Mouse (Mus musculus): ENCODE measurements around the gene Cyp19a1. TPM values are rescaled to one million over a fixed set of nuclear protein-coding genes. Genes with fewer than 3 reads are reported as not detected.

Gene Cyp19a1
- total RNA-seq, 2 experiments from 2014 or later = not detected

DNA sequence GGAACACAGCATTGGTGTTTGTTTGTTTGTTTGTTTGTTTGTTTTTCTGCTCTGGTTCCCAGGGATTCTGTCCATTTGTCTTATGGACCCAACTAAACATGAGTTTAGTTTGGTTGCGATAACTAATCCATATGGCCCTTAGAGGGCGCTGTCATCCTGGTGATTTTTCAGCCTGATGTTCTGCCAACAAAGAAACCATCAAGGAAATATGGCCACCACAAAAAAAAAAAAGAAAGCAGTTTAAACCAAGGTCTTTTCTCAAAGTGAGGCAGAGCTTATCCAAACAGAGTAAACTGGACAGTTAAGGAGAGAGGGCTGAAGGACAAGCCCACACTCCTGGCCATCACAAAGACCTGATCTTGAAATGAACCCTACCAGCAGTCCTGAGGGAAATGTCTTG is 86.6 kb downstream of the Cyp19a1 start:
- ATAC-seq (replicated peaks; ENCODE audit: poor library complexity, severe bottlenecking) = no peak

- ATAC-seq (replicated peaks; ENCODE audit: poor library complexity, severe bottlenecking) = no peak
These were observed 87.7 kb downstream of the Cyp19a1 start for GRCm38 (mm10) chr9:54180216-54180615.

GRCm38 (mm10) chr9:54169489-54169888 is 98.4 kb downstream of the Cyp19a1 start:
- ATAC-seq (replicated peaks; ENCODE audit: poor library complexity, severe bottlenecking) = peak; percentile 50

- peak; percentile 82 for ATAC-seq (replicated peaks; ENCODE audit: poor library complexity, severe bottlenecking)
These were observed 99.5 kb downstream of the Cyp19a1 start for GRCm38 (mm10) chr9:54168425-54168824.

GRCm38 (mm10) chr9:54163117-54163516 is 104.8 kb downstream of the Cyp19a1 start:
- ATAC-seq (replicated peaks; ENCODE audit: poor library complexity, severe bottlenecking) = no peak

GRCm38 (mm10) chr9:54153679-54154078 is 114.2 kb downstream of the Cyp19a1 start:
- ATAC-seq (replicated peaks; ENCODE audit: poor library complexity, severe bottlenecking) = no peak

- ATAC-seq (replicated peaks; ENCODE audit: poor library complexity, severe bottlenecking) = no peak
These were observed 128.7 kb downstream of the Cyp19a1 start for GRCm38 (mm10) chr9:54139191-54139590.

Other genes starting within 250 kb of the Cyp19a1 start
- not detected in 2 replicates for gene Tnfaip8l3, start 199.7 kb downstream of the Cyp19a1 start, total RNA-seq (2014; fragmentation: Nextera tagmentation)
- not detected in 2 replicates for gene Tnfaip8l3, start 199.7 kb downstream of the Cyp19a1 start, total RNA-seq (2017)
- not detected in 2 replicates for gene Gldn, start 18.4 kb upstream of the Cyp19a1 start, total RNA-seq (2014; fragmentation: Nextera tagmentation)
- not detected in 2 replicates for gene Gldn, start 18.4 kb upstream of the Cyp19a1 start, total RNA-seq (2017)
- gene Dmxl2, start 233.5 kb upstream of the Cyp19a1 start, total RNA-seq (2014; fragmentation: Nextera tagmentation) = 5.8 and 14.4 TPM in 2 replicates
- gene Dmxl2, start 233.5 kb upstream of the Cyp19a1 start, total RNA-seq (2017) = 8.7 and 9.2 TPM in 2 replicates

All from granulocyte monocyte progenitor cell, adult 5-6 weeks (primary cell).